Mouse (Mus musculus): ENCODE measurements around the gene Wbp1l. TPM values are rescaled to one million over a fixed set of nuclear protein-coding genes. Genes with fewer than 3 reads are reported as not detected.
A peak's percentile ranks its signal among the peaks of the same experiment; 100 is the strongest.

The Wbp1l gene
- total and polyA plus RNA-seq, 2 experiments from 2014 or later = 27.1 to 44.8 TPM

DNA sequence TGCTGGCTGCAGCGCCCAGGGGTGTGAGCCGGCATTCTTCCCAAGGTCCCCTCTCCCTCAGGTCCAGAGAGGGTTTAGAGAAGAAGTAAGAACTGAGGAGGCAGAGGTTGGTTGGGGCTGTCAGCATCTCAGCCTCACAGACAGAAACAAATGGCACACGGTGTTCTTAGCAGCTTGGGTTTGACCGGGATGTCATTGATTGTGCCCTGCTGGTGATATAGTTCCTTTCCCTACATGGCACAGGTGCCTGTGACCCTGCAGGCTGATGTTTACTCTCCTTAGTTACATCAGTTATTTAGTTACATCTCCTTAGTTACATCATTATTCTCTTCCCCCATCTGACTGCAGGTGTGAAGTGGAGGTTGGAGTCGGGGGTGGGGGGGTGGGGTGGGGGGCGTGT, 7.3 kb upstream of the Wbp1l start:
- ATAC-seq (ENCODE audit: low FRiP score) = no peak

GRCm38 (mm10) chr19:46592751-46593439, 6.0 kb upstream of the Wbp1l start:
- no peak overlapping the region for H3K4me2 ChIP-seq (ENCODE audit: low read depth, low read length, poor library complexity, severe bottlenecking)
- DNase-seq (ENCODE audit: low spot score) (no peak), ATAC-seq (ENCODE audit: low FRiP score) (no peak)
- WGBS = 96% methylated on average over 9 of the region's 9 CpGs
- TF ChIP-seq CTCF (IDR thresholded peaks at IDR 0.05) = peak; percentile 39
- H3K4me3 ChIP-seq (ENCODE audit: low read depth, low read length) = no peak overlapping the region
- H3K36me3 ChIP-seq (ENCODE audit: insufficient read depth, low read length) = peaks cover 20% of the 10 kb centered on the region
- H3K9me3 ChIP-seq (ENCODE audit: low read length) = no peaks in the 10 kb centered on the region
- H3K27me3 ChIP-seq (ENCODE audit: insufficient read depth, low read length) = no peaks in the 10 kb centered on the region
- no peak overlapping the region for H3K27ac ChIP-seq (ENCODE audit: low read depth, low read length)
- H3K4me1 ChIP-seq (ENCODE audit: insufficient read depth, low read length) = no peaks in the 10 kb centered on the region
- H3K9ac ChIP-seq (replicated peaks; ENCODE audit: low read length, poor library complexity, severe bottlenecking) = no peak overlapping the region

More for the DNA sequence above, 7.3 kb upstream of the Wbp1l start:
- no peaks in the 10 kb centered on the region for H3K9me3 ChIP-seq (ENCODE audit: low read length)
- H3K36me3 ChIP-seq (ENCODE audit: insufficient read depth, low read length) = peaks cover 22% of the 10 kb centered on the region
- no peaks in the 10 kb centered on the region for H3K27me3 ChIP-seq (ENCODE audit: insufficient read depth, low read length)
- no peaks in the 10 kb centered on the region for H3K4me1 ChIP-seq (ENCODE audit: insufficient read depth, low read length)
- no peak for DNase-seq (ENCODE audit: low spot score)
- no peak overlapping the region for H3K9ac ChIP-seq (replicated peaks; ENCODE audit: low read length, poor library complexity, severe bottlenecking)
- 88% methylated on average over 6 of the region's 6 CpGs for WGBS
- no peak overlapping the region for H3K27ac ChIP-seq (ENCODE audit: low read depth, low read length)
- no peak overlapping the region for H3K4me2 ChIP-seq (ENCODE audit: low read depth, low read length, poor library complexity, severe bottlenecking)
- no peak for TF ChIP-seq CTCF (IDR thresholded peaks at IDR 0.05)
- H3K4me3 ChIP-seq (ENCODE audit: low read depth, low read length) = no peak overlapping the region

DNA sequence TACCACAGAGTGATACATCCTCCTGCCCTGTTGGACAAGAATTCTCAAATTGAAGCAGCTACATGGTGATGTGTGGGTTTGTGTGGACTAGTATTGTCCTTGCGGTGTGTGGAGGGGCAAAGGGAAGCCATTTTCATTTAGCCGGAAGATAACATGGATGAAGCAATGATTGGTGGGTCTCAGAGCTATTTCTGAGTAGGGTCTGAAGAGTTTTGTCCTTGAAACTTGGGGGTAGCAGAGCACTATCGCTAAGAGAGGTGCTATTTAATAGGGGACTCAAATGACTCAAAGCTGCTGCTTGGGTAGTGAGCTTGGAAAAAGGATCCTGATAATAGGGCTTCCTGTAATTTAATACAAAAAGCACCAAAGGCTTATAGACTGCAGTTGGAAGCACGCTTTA, 697 bp upstream of the Wbp1l start:
- Histone ChIP-seq H3K4me2 (ENCODE audit: low read depth, low read length, poor library complexity, severe bottlenecking) (peak overlapping the region; percentile 22; the same call in 1 of the 2 replicates), H3K4me1 (ENCODE audit: insufficient read depth, low read length) (no peaks in the 10 kb centered on the region), H3K4me3 (ENCODE audit: low read depth, low read length) (no peak overlapping the region), H3K9me3 (ENCODE audit: low read length) (no peaks in the 10 kb centered on the region), H3K27me3 (ENCODE audit: insufficient read depth, low read length) (no peaks in the 10 kb centered on the region), H3K36me3 (ENCODE audit: insufficient read depth, low read length) (peaks cover 9% of the 10 kb centered on the region), H3K9ac (replicated peaks; ENCODE audit: low read length, poor library complexity, severe bottlenecking) (no peak overlapping the region), H3K27ac (ENCODE audit: low read depth, low read length) (no peak overlapping the region)
- WGBS = 80% methylated on average over 4 of the region's 4 CpGs
- DNase-seq (ENCODE audit: low spot score) (no peak), ATAC-seq (ENCODE audit: low FRiP score) (no peak)
- no peak for TF ChIP-seq CTCF (IDR thresholded peaks at IDR 0.05)

DNA sequence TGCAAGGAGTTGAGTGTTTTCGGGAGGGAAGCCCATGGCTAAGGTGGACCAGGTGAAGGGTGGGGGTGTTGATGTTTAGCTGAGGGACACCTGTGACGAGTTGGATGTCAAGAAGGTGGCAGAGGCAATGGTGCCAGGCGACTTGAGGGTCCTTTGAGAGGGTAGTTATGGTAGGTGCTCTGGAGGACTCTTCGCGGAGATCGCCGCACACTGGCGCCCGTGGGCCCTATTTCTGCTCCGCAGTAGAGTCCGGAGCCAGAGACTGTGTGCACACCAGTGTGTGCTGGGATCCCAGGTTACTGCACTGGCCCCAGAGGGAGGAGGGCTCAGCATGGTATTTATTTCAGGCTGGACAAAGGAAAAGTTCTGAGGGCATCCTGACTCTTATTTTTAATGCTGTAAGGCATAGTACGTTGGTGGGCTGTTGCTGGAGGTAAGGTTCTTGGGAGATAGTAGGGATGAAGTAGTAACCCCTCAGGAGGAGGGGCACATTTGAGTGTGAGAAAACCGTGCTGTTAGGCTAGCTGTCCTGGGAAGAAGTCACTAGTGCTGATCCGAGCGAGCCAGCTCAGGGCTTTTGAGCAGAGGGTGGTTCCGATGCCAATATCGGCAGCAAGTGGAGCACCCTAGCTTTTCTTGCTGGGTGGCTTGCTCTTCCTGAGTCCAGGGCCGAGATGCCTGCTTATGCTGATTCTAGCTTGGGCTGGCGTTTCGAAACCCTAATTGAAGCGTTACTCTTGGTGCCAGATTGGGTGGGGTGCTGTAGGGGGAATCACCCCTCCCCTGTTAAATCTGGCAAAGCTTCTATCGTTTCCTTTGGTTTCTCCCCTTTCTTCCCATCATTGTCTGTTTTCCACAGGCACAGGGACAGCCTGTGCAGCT, 732 bp downstream of the Wbp1l start:
- Histone ChIP-seq H3K4me1 (ENCODE audit: insufficient read depth, low read length) (no peaks in the 10 kb centered on the region), H3K36me3 (ENCODE audit: insufficient read depth, low read length) (peaks cover 7% of the 10 kb centered on the region), H3K4me2 (ENCODE audit: low read depth, low read length, poor library complexity, severe bottlenecking) (peak overlapping the region; percentile 88), H3K27ac (ENCODE audit: low read depth, low read length) (peak overlapping the region; percentile 62), H3K27me3 (ENCODE audit: insufficient read depth, low read length) (no peaks in the 10 kb centered on the region), H3K9me3 (ENCODE audit: low read length) (no peaks in the 10 kb centered on the region), H3K9ac (replicated peaks; ENCODE audit: low read length, poor library complexity, severe bottlenecking) (peak overlapping the region; percentile 91), H3K4me3 (ENCODE audit: low read depth, low read length) (peak overlapping the region; percentile 88)
- peak; percentile 33; the same call in 1 of the 2 replicates for ATAC-seq (ENCODE audit: low FRiP score)
- TF ChIP-seq CTCF (IDR thresholded peaks at IDR 0.05) = no peak
- DNase-seq (ENCODE audit: low spot score) = no peak
- WGBS = 18% methylated on average over 22 of the region's 22 CpGs

GRCm38 (mm10) chr19:46600371-46600770, 1.5 kb downstream of the Wbp1l start:
- Histone ChIP-seq H3K27me3 (ENCODE audit: insufficient read depth, low read length) (no peaks in the 10 kb centered on the region), H3K9ac (replicated peaks; ENCODE audit: low read length, poor library complexity, severe bottlenecking) (no peak overlapping the region), H3K36me3 (ENCODE audit: insufficient read depth, low read length) (0 out of 2 replicates have a peak, but pooled peaks cover 3% of the 10 kb centered on the region), H3K4me1 (ENCODE audit: insufficient read depth, low read length) (no peaks in the 10 kb centered on the region), H3K9me3 (ENCODE audit: low read length) (no peaks in the 10 kb centered on the region), H3K4me2 (ENCODE audit: low read depth, low read length, poor library complexity, severe bottlenecking) (peak overlapping the region; percentile 88), H3K4me3 (ENCODE audit: low read depth, low read length) (peak overlapping the region; percentile 88; the same call in 1 of the 2 replicates), H3K27ac (ENCODE audit: low read depth, low read length) (no peak overlapping the region)
- no peak for ATAC-seq (ENCODE audit: low FRiP score)
- WGBS = 83% methylated on average over 4 of the region's 4 CpGs
- no peak for TF ChIP-seq CTCF (IDR thresholded peaks at IDR 0.05)
- no peak for DNase-seq (ENCODE audit: low spot score)

GRCm38 (mm10) chr19:46601491-46601890, 2.6 kb downstream of the Wbp1l start:
- H3K9me3 ChIP-seq (ENCODE audit: low read length) = no peaks in the 10 kb centered on the region
- H3K27me3 ChIP-seq (ENCODE audit: insufficient read depth, low read length) = no peaks in the 10 kb centered on the region
- ATAC-seq (ENCODE audit: low FRiP score) (no peak), DNase-seq (ENCODE audit: low spot score) (no peak)
- no peak overlapping the region for H3K4me2 ChIP-seq (ENCODE audit: low read depth, low read length, poor library complexity, severe bottlenecking)
- 87% methylated on average over 14 of the region's 14 CpGs for WGBS
- peaks cover 3% of the 10 kb centered on the region; the same call in 1 of the 2 replicates for H3K36me3 ChIP-seq (ENCODE audit: insufficient read depth, low read length)
- H3K4me1 ChIP-seq (ENCODE audit: insufficient read depth, low read length) = no peaks in the 10 kb centered on the region
- H3K27ac ChIP-seq (ENCODE audit: low read depth, low read length) = no peak overlapping the region
- no peak overlapping the region for H3K9ac ChIP-seq (replicated peaks; ENCODE audit: low read length, poor library complexity, severe bottlenecking)
- no peak for TF ChIP-seq CTCF (IDR thresholded peaks at IDR 0.05)
- H3K4me3 ChIP-seq (ENCODE audit: low read depth, low read length) = no peak overlapping the region
